ENCODE assay signal across 30 mouse cellular contexts in the genomic region with DNA sequence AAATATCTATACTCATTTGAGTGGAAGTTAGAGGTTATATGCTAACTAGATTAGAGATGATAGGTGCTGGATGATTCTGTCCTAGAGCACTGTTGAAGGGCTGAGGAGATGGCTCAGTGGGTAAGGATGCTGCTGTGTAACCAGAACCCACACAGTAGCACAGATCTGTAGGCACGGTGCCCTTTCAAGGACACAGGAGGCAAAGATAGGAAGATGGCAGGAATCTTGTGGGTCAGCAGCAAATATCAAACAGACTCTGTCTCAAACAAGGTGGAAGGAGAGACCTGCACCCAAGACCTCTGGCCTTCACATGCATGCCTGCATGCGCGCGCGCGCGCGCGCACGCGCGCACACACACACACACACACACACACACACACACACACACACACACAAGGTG.
"Had no signal": no experiment of that assay in that cellular context is flagged by ENCODE, and none has a peak within 500 bp of the region (broad histone marks: within the 10 kb centered on the region; RNA-seq: fewer than 3 reads in every experiment).

No protein-coding gene starts in this region.

- H3K27me3 ChIP-seq: heart, embryonic 12.5 days; heart, embryonic 13.5 days; heart, embryonic 15.5 days; hindbrain, embryonic 12.5 days; hindbrain, embryonic 13.5 days; hindbrain, embryonic 15.5 days; intestine, embryonic 15.5 days; kidney, embryonic 15.5 days had no signal

- H3K4me3 ChIP-seq: heart, embryonic 12.5 days; heart, embryonic 13.5 days; heart, embryonic 15.5 days; hindbrain, embryonic 10.5 days; hindbrain, embryonic 12.5 days; hindbrain, embryonic 13.5 days; hindbrain, embryonic 15.5 days; intestine, embryonic 15.5 days; kidney, embryonic 15.5 days; layer of hippocampus, adult 2 months; left cerebral cortex, adult 2 months had no signal

- H3K4me2 ChIP-seq: heart, embryonic 12.5 days; heart, embryonic 13.5 days; heart, embryonic 15.5 days; hindbrain, embryonic 12.5 days; hindbrain, embryonic 13.5 days; hindbrain, embryonic 14.5 days; hindbrain, embryonic 15.5 days; intestine, embryonic 15.5 days; kidney, embryonic 15.5 days had no signal

- H3K27ac ChIP-seq: heart, embryonic 13.5 days; heart, embryonic 15.5 days; hindbrain, embryonic 10.5 days; hindbrain, embryonic 12.5 days; hindbrain, embryonic 13.5 days; hindbrain, embryonic 14.5 days; hindbrain, embryonic 15.5 days; hindbrain, postnatal 0 days; intestine, embryonic 15.5 days; kidney, embryonic 15.5 days; kidney, postnatal 0 days; layer of hippocampus, adult 2 months; left cerebral cortex, adult 2 months had no signal

- DNase-seq: heart, postnatal 10 days; heart, postnatal 14 days; heart, postnatal 4 days; kidney, adult 11 months; kidney, adult 18-20 months; kidney, adult 8-10 months; kidney, adult 9 months; kidney, postnatal 10 days; kidney, postnatal 25 days; kidney, postnatal 4 days; layer of hippocampus, adult 9-11 months; layer of hippocampus, postnatal 36 days had no signal

- H3K9me3 ChIP-seq: heart, embryonic 12.5 days; heart, embryonic 13.5 days; heart, embryonic 15.5 days; hindbrain, embryonic 10.5 days; hindbrain, embryonic 12.5 days; hindbrain, embryonic 13.5 days; hindbrain, embryonic 15.5 days; intestine, embryonic 15.5 days; kidney, embryonic 15.5 days had no signal

- ATAC-seq: hindbrain, embryonic 16.5 days; hindbrain, postnatal 0 days; inflammation-experienced regulatory T-cells, adult 6 months; intestine, embryonic 15.5 days; intestine, embryonic 16.5 days; intestine, postnatal 0 days had no signal

- H3K9ac ChIP-seq: heart, embryonic 12.5 days; heart, embryonic 13.5 days; heart, embryonic 15.5 days; hindbrain, embryonic 12.5 days; hindbrain, embryonic 13.5 days; hindbrain, embryonic 14.5 days; hindbrain, embryonic 15.5 days; intestine, embryonic 15.5 days; kidney, embryonic 15.5 days had no signal

- H3K4me1 ChIP-seq: hindbrain, embryonic 10.5 days; hindbrain, embryonic 15.5 days; kidney, embryonic 15.5 days had no signal

- H3K36me3 ChIP-seq: heart, embryonic 12.5 days; heart, embryonic 13.5 days; heart, embryonic 15.5 days; hindbrain, embryonic 10.5 days; hindbrain, embryonic 12.5 days; hindbrain, embryonic 13.5 days; hindbrain, embryonic 15.5 days; intestine, embryonic 15.5 days; kidney, embryonic 15.5 days had no signal
